Mouse (Mus musculus): ENCODE measurements around the gene Samd7. TPM values are rescaled to one million over a fixed set of nuclear protein-coding genes. Genes with fewer than 3 reads are reported as not detected.

Samd7 gene
- total RNA-seq, 2 experiments from 2014 or later, result not detected

Other genes starting within 250 kb of the Samd7 start
- gene Mecom, start 198.3 kb upstream of the Samd7 start, total RNA-seq (2021), result 10 to 100 TPM; 21.8 to 28.1 TPM
- gene Actrt3, start 146.4 kb upstream of the Samd7 start, total RNA-seq (2021), result not detected
- 10 to 100 TPM; 13.9 to 18.4 TPM for gene Mynn, start 144.2 kb upstream of the Samd7 start, total RNA-seq (2021)
- not detected for gene Lrriq4, start 101.8 kb upstream of the Samd7 start, total RNA-seq (2021)
- gene Lrrc34, start 98.4 kb upstream of the Samd7 start, total RNA-seq (2021), result not detected
- gene Lrrc31, start 46.5 kb upstream of the Samd7 start, total RNA-seq (2021), result under 1 TPM in 1 of 2 experiments, not detected in 1; 0.33 TPM
- 10 to 100 TPM; 43.9 to 44.2 TPM for gene Sec62, start 46.6 kb downstream of the Samd7 start, total RNA-seq (2021)
- 1 to 10 TPM; 1.3 to 2.3 TPM for gene Gpr160, start 109.7 kb downstream of the Samd7 start, total RNA-seq (2021)
- gene Phc3, start 223.1 kb downstream of the Samd7 start, total RNA-seq (2021), result 10 to 100 TPM; 17.4 to 20.7 TPM
- gene Prkci, start 249.5 kb downstream of the Samd7 start, total RNA-seq (2021), result 10 to 100 TPM; 17.6 to 18.0 TPM

All from heart, postnatal 14 days (tissue).